Mouse (Mus musculus) megakaryocyte-erythroid progenitor cell, adult 5-6 weeks (primary cell): ENCODE measurements around the gene 9530003J23Rik. TPM values are rescaled to one million over a fixed set of nuclear protein-coding genes. Genes with fewer than 3 reads are reported as not detected.

Experiments
- ATAC-seq: replicated peaks from 2 replicates; pipeline ENCODE4 v1.8.0; 2016; ENCODE audit warnings: mild to moderate bottlenecking, inconsistent platforms; ENCODE audit not compliant: severe bottlenecking, poor library complexity, low FRiP score, low TSS enrichment
- total RNA-seq, 2 experiments: library from RNA; stranded (forward) in 1 of 2; stranded (reverse) in 1 of 2; fragments of 200-1000, 215-1000 nt in 1 of 2; fragments of >200 nt in 1 of 2; fragmentation: Nextera tagmentation in 1 of 2; gene quantifications; 2 replicates each; pipeline ENCODE4 v1.2.3; 2014 to 2017

Gene 9530003J23Rik
- total RNA-seq, 2 experiments from 2014 or later, result not detected

DNA sequence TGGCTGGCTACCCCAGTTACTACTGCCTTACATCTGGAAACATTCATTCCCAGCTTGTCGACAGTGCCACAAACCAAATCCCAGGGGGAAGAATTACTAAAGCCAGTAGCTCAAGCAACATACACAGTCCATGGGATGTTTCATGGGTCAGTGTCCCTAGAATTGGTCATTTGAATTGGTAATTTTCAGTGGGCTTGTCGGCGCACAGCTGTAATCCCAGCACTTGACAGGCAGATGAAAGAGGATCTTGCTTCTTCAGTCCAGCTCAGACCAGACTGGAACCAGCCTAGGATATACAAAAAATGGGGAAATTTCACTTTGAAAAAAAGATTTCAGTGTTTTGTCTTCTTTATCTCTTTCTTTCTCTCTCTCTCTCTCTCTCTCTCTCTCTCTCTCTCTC is 38.8 kb downstream of the 9530003J23Rik start:
- no peak for ATAC-seq

- ATAC-seq, result no peak
These were observed 41.8 kb downstream of the 9530003J23Rik start for GRCm38 (mm10) chr10:117196696-117197095.

- ATAC-seq, result no peak
These were observed 42.8 kb downstream of the 9530003J23Rik start for GRCm38 (mm10) chr10:117195748-117196147.

- no peak for ATAC-seq
These were observed 43.5 kb downstream of the 9530003J23Rik start for GRCm38 (mm10) chr10:117195005-117195404.

GRCm38 (mm10) chr10:117193364-117193763 is 45.1 kb downstream of the 9530003J23Rik start:
- ATAC-seq, result no peak

- ATAC-seq, result no peak
These were observed 53.0 kb downstream of the 9530003J23Rik start for GRCm38 (mm10) chr10:117185399-117186089.

Other genes with a start within 250 kb of the 9530003J23Rik start
- not detected in 2 replicates for gene Lrrc10, start 193.4 kb downstream of the 9530003J23Rik start, total RNA-seq (2014; fragmentation: Nextera tagmentation)
- not detected in 2 replicates for gene Lrrc10, start 193.4 kb downstream of the 9530003J23Rik start, total RNA-seq (2017)
- gene Cct2, start 174.9 kb downstream of the 9530003J23Rik start, total RNA-seq (2014; fragmentation: Nextera tagmentation), result 545 and 559 TPM in 2 replicates
- 707 and 779 TPM in 2 replicates for gene Cct2, start 174.9 kb downstream of the 9530003J23Rik start, total RNA-seq (2017)
- 20.7 and 22.7 TPM in 2 replicates for gene Frs2, start 90.2 kb downstream of the 9530003J23Rik start, total RNA-seq (2014; fragmentation: Nextera tagmentation)
- gene Frs2, start 90.2 kb downstream of the 9530003J23Rik start, total RNA-seq (2017), result 9.6 and 22.9 TPM in 2 replicates
- gene Yeats4, start 14.2 kb downstream of the 9530003J23Rik start, total RNA-seq (2014; fragmentation: Nextera tagmentation), result 65.0 and 70.8 TPM in 2 replicates
- gene Yeats4, start 14.2 kb downstream of the 9530003J23Rik start, total RNA-seq (2017), result 113 and 125 TPM in 2 replicates
- gene Lyz2, start 43.6 kb upstream of the 9530003J23Rik start, total RNA-seq (2014; fragmentation: Nextera tagmentation), result 0.92 and 84.9 TPM in 2 replicates
- 45.1 and 63.4 TPM in 2 replicates for gene Lyz2, start 43.6 kb upstream of the 9530003J23Rik start, total RNA-seq (2017)
- not detected in 2 replicates for gene Lyz1, start 54.2 kb upstream of the 9530003J23Rik start, total RNA-seq (2014; fragmentation: Nextera tagmentation)
- not detected in 2 replicates for gene Lyz1, start 54.2 kb upstream of the 9530003J23Rik start, total RNA-seq (2017)
- gene Cpsf6, start 141.3 kb upstream of the 9530003J23Rik start, total RNA-seq (2014; fragmentation: Nextera tagmentation), result 132 and 163 TPM in 2 replicates
- gene Cpsf6, start 141.3 kb upstream of the 9530003J23Rik start, total RNA-seq (2017), result 142 and 153 TPM in 2 replicates